Mouse (Mus musculus): Measurements from ENCODE around the gene Dgkh. TPM values are rescaled to one million over a fixed set of nuclear protein-coding genes. Genes with fewer than 3 reads are reported as not detected.

Dgkh gene
- polyA plus RNA-seq, 1 experiment from 2014 or later: 2.1 TPM

DNA sequence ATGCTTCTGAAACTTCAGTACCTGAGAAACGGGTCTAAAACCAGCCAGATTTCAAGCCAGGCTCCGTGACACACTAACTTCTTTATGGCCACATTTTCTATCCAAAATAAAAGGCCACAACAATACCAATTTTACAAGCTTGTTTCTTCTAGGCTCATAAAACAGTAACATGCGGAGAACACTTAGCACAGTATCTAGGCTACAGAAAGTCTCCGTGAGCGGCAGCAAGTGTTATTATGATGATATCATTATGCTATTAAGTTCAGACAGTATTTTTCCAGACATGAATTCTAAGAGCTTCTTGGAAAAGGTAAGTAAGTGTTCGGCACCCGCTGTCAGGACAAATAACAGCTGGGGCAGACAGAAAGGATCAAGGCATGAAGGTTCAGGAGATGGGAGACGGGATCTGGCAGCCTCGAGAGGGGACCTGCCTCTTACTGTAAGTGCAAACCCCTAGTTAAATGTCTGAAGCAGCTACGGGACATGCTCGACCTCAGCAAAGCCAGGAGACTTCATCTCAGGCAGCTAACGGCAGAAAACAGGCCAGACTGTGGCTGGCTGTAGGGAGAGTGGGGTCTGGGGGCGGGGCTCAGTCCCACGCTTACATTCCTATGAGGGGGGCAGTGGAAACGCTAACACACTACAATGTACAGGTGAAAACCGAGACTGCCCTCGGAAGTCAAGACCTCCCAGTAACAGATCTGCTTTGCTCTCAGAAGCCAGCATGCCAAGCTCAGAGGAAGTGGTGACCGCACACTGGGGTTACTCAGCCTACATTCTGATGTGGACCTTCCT, 75.5 kb downstream of the Dgkh start:
- no peak for DNase-seq (ENCODE audit: low spot score)
- no peak overlapping the region for H3K9ac ChIP-seq (ENCODE audit: low read length)
- no peaks in the 10 kb centered on the region for H3K36me3 ChIP-seq (ENCODE audit: control insufficient read depth, insufficient read depth, low read length)
- 76% methylated on average over 18 of the region's 18 CpGs for WGBS
- H3K27ac ChIP-seq (ENCODE audit: low read depth): no peak overlapping the region
- H3K4me2 ChIP-seq (ENCODE audit: low read length): no peak overlapping the region
- ATAC-seq (replicated peaks; ENCODE audit: low FRiP score, low TSS enrichment, low read depth): no peak
- no peaks in the 10 kb centered on the region for H3K27me3 ChIP-seq (replicated peaks; ENCODE audit: control insufficient read depth, insufficient read depth, low read length)
- H3K9me3 ChIP-seq (ENCODE audit: control insufficient read depth, low read length): no peaks in the 10 kb centered on the region
- H3K4me3 ChIP-seq (ENCODE audit: low read depth, low read length): no peak overlapping the region
- H3K4me1 ChIP-seq (replicated peaks; ENCODE audit: control insufficient read depth, insufficient read depth, low read length): no peaks in the 10 kb centered on the region

- ATAC-seq (replicated peaks; ENCODE audit: low FRiP score, low TSS enrichment, low read depth): no peak
- no peak overlapping the region for H3K27ac ChIP-seq (ENCODE audit: low read depth)
- no peaks in the 10 kb centered on the region for H3K9me3 ChIP-seq (ENCODE audit: control insufficient read depth, low read length)
- H3K9ac ChIP-seq (ENCODE audit: low read length): no peak overlapping the region
- H3K4me2 ChIP-seq (ENCODE audit: low read length): no peak overlapping the region
- 81% methylated on average over 7 of the region's 7 CpGs for WGBS
- no peak for DNase-seq (ENCODE audit: low spot score)
- peaks cover 4% of the 10 kb centered on the region; the same call in 1 of the 2 replicates for H3K4me1 ChIP-seq (replicated peaks; ENCODE audit: control insufficient read depth, insufficient read depth, low read length)
- H3K27me3 ChIP-seq (replicated peaks; ENCODE audit: control insufficient read depth, insufficient read depth, low read length): no peaks in the 10 kb centered on the region
- H3K4me3 ChIP-seq (ENCODE audit: low read depth, low read length): no peak overlapping the region
- no peaks in the 10 kb centered on the region for H3K36me3 ChIP-seq (ENCODE audit: control insufficient read depth, insufficient read depth, low read length)
These were observed 77.5 kb downstream of the Dgkh start for GRCm38 (mm10) chr14:78654939-78655556.

- Histone ChIP-seq H3K27me3 (replicated peaks; ENCODE audit: control insufficient read depth, insufficient read depth, low read length) (no peaks in the 10 kb centered on the region), H3K9ac (ENCODE audit: low read length) (no peak overlapping the region), H3K4me1 (replicated peaks; ENCODE audit: control insufficient read depth, insufficient read depth, low read length) (peaks cover 11% of the 10 kb centered on the region; the same call in 1 of the 2 replicates), H3K9me3 (ENCODE audit: control insufficient read depth, low read length) (no peaks in the 10 kb centered on the region), H3K27ac (ENCODE audit: low read depth) (no peak overlapping the region), H3K4me2 (ENCODE audit: low read length) (no peak overlapping the region), H3K36me3 (ENCODE audit: control insufficient read depth, insufficient read depth, low read length) (no peaks in the 10 kb centered on the region), H3K4me3 (ENCODE audit: low read depth, low read length) (no peak overlapping the region)
- WGBS: 89% methylated on average over 10 of the region's 10 CpGs
- ATAC-seq (replicated peaks; ENCODE audit: low FRiP score, low TSS enrichment, low read depth) (no peak), DNase-seq (ENCODE audit: low spot score) (no peak)
These were observed 78.4 kb downstream of the Dgkh start for GRCm38 (mm10) chr14:78654196-78654595.

DNA sequence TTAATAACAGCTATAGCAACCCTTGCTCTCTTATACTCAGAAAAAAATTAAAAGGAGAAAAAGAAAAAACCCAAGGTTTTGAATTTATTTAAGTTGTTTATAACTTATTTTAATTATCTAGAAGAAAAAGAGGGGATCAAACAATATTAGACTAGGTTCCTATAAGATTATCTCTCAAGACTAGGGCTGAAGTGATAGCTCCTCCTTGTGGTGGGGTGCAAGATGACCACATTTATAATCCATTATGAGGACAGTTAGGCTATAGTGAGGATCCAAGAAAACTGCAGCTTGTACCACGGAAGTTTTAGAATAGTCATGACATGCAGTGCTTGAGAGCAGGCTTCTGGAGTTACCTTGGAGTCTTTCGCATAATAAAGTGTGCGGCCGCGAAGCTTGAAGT, 79.2 kb downstream of the Dgkh start:
- no peaks in the 10 kb centered on the region for H3K27me3 ChIP-seq (replicated peaks; ENCODE audit: control insufficient read depth, insufficient read depth, low read length)
- H3K9me3 ChIP-seq (ENCODE audit: control insufficient read depth, low read length): no peaks in the 10 kb centered on the region
- H3K4me1 ChIP-seq (replicated peaks; ENCODE audit: control insufficient read depth, insufficient read depth, low read length): peaks cover 12% of the 10 kb centered on the region; the same call in 1 of the 2 replicates
- no peak overlapping the region for H3K27ac ChIP-seq (ENCODE audit: low read depth)
- ATAC-seq (replicated peaks; ENCODE audit: low FRiP score, low TSS enrichment, low read depth) (no peak), DNase-seq (ENCODE audit: low spot score) (no peak)
- H3K36me3 ChIP-seq (ENCODE audit: control insufficient read depth, insufficient read depth, low read length): no peaks in the 10 kb centered on the region
- H3K9ac ChIP-seq (ENCODE audit: low read length): no peak overlapping the region
- 92% methylated on average over 5 of the region's 5 CpGs for WGBS
- H3K4me3 ChIP-seq (ENCODE audit: low read depth, low read length): no peak overlapping the region
- H3K4me2 ChIP-seq (ENCODE audit: low read length): no peak overlapping the region

DNA sequence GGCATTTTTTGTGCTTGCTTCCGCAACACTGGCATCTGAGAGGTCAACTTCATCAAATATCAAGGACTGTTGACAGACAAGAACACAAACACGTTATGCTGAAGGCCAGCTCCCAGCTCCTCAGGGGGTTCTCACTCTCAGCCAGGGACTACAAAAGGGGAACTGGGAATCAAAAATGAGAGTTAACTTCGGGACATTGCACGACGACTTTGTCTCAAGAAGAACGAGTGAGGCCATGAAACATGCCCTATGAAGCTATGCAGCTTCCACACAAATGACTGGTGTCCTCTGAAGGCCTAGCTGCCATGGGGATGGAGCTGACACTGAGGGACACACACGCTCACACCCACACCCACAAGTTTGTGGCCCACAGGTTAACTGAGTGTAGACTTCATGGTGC, 80.9 kb downstream of the Dgkh start:
- Histone ChIP-seq H3K27me3 (replicated peaks; ENCODE audit: control insufficient read depth, insufficient read depth, low read length) (no peaks in the 10 kb centered on the region), H3K4me3 (ENCODE audit: low read depth, low read length) (no peak overlapping the region), H3K4me1 (replicated peaks; ENCODE audit: control insufficient read depth, insufficient read depth, low read length) (peaks cover 12% of the 10 kb centered on the region; the same call in 1 of the 2 replicates), H3K27ac (ENCODE audit: low read depth) (no peak overlapping the region), H3K4me2 (ENCODE audit: low read length) (no peak overlapping the region), H3K9ac (ENCODE audit: low read length) (no peak overlapping the region), H3K36me3 (ENCODE audit: control insufficient read depth, insufficient read depth, low read length) (no peaks in the 10 kb centered on the region), H3K9me3 (ENCODE audit: control insufficient read depth, low read length) (no peaks in the 10 kb centered on the region)
- no peak for ATAC-seq (replicated peaks; ENCODE audit: low FRiP score, low TSS enrichment, low read depth)
- WGBS: 84% methylated on average over 7 of the region's 7 CpGs
- DNase-seq (ENCODE audit: low spot score): no peak

GRCm38 (mm10) chr14:78650379-78651095, 82.0 kb downstream of the Dgkh start:
- Histone ChIP-seq H3K4me2 (ENCODE audit: low read length) (peak overlapping the region; percentile 13; the same call in 1 of the 2 replicates), H3K9ac (ENCODE audit: low read length) (no peak overlapping the region), H3K9me3 (ENCODE audit: control insufficient read depth, low read length) (no peaks in the 10 kb centered on the region), H3K4me3 (ENCODE audit: low read depth, low read length) (no peak overlapping the region), H3K4me1 (replicated peaks; ENCODE audit: control insufficient read depth, insufficient read depth, low read length) (peaks cover 12% of the 10 kb centered on the region; the same call in 1 of the 2 replicates), H3K27ac (ENCODE audit: low read depth) (no peak overlapping the region), H3K36me3 (ENCODE audit: control insufficient read depth, insufficient read depth, low read length) (no peaks in the 10 kb centered on the region), H3K27me3 (replicated peaks; ENCODE audit: control insufficient read depth, insufficient read depth, low read length) (no peaks in the 10 kb centered on the region)
- WGBS: 57% methylated on average over 9 of the region's 9 CpGs
- DNase-seq (ENCODE audit: low spot score) (no peak), ATAC-seq (replicated peaks; ENCODE audit: low FRiP score, low TSS enrichment, low read depth) (0 out of 2 replicates have a peak, but pooled peaks have one; percentile 36)

DNA sequence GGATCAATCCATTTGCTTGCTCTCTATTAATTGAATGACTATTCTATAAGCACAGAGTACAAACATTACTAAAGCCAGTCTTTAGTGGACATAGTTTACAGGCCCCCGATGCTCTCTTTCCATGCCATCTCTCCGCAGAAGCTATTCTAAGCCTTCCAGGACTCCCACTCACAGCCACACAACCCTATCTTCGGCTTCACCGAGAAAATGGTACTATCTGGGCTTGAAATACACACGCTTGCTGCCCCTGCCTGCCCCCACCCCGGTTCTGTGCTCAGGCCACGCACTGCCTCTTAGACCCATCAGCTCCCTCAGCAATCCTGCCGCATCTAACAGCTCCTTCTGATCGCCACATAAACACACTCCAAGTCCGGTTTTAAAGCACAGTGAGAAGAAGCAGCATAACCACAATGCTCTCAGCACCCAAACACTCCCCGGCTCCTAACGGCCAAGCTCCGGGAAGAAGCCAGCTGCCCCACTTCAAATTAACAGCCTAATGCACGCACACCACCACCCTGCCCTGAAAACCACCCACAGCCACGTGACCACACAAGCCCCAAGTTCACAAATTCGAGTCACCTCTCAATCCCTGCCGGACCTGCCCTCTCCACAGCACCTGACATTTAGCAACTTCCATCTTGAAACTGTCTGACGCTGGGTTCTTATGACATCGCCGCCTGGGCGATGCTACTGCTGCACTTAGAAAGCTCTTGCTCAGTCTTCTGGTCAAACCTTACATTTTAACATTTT, 82.9 kb downstream of the Dgkh start:
- no peak overlapping the region for H3K9ac ChIP-seq (ENCODE audit: low read length)
- no peaks in the 10 kb centered on the region for H3K36me3 ChIP-seq (ENCODE audit: control insufficient read depth, insufficient read depth, low read length)
- H3K4me1 ChIP-seq (replicated peaks; ENCODE audit: control insufficient read depth, insufficient read depth, low read length): peaks cover 12% of the 10 kb centered on the region; the same call in 1 of the 2 replicates
- no peak overlapping the region for H3K27ac ChIP-seq (ENCODE audit: low read depth)
- H3K4me2 ChIP-seq (ENCODE audit: low read length): no peak overlapping the region; the same call in 1 of the 2 replicates
- WGBS: 59% methylated on average over 21 of the region's 21 CpGs
- H3K4me3 ChIP-seq (ENCODE audit: low read depth, low read length): no peak overlapping the region
- H3K9me3 ChIP-seq (ENCODE audit: control insufficient read depth, low read length): no peaks in the 10 kb centered on the region
- ATAC-seq (replicated peaks; ENCODE audit: low FRiP score, low TSS enrichment, low read depth) (no peak), DNase-seq (ENCODE audit: low spot score) (peak; percentile 54)
- no peaks in the 10 kb centered on the region for H3K27me3 ChIP-seq (replicated peaks; ENCODE audit: control insufficient read depth, insufficient read depth, low read length)

DNA sequence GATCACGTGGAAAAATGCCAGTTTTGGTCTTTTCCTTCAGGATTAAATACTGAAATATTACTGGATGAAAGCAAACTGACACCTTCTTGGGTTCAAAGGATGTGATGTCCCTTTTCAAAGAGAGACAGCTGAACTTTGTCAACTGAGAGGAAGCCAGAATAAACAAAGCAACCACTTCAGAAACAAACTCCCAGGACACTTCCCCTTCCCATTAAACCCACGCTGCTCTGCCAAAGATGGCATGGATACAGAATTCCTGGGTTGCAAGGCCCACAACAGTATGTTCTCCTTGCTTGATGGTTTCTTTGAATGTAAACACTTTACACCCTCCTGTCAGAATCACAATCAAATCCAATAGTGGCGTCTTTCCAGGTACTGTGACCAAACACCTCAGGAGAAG, 87.0 kb downstream of the Dgkh start:
- H3K27me3 ChIP-seq (replicated peaks; ENCODE audit: control insufficient read depth, insufficient read depth, low read length): no peaks in the 10 kb centered on the region
- H3K36me3 ChIP-seq (ENCODE audit: control insufficient read depth, insufficient read depth, low read length): peaks cover 3% of the 10 kb centered on the region; the same call in 1 of the 2 replicates
- peaks cover 12% of the 10 kb centered on the region; the same call in 1 of the 2 replicates for H3K4me1 ChIP-seq (replicated peaks; ENCODE audit: control insufficient read depth, insufficient read depth, low read length)
- H3K4me3 ChIP-seq (ENCODE audit: low read depth, low read length): no peak overlapping the region
- H3K27ac ChIP-seq (ENCODE audit: low read depth): no peak overlapping the region
- H3K9ac ChIP-seq (ENCODE audit: low read length): no peak overlapping the region
- no peak overlapping the region for H3K4me2 ChIP-seq (ENCODE audit: low read length)
- WGBS: 67% methylated on average over 3 of the region's 3 CpGs
- DNase-seq (ENCODE audit: low spot score) (no peak), ATAC-seq (replicated peaks; ENCODE audit: low FRiP score, low TSS enrichment, low read depth) (no peak)
- no peaks in the 10 kb centered on the region for H3K9me3 ChIP-seq (ENCODE audit: control insufficient read depth, low read length)
